Mouse (Mus musculus) testis, adult 2 months (tissue): ENCODE data around the gene March7.

Source experiments
- CTCF ChIP-seq: fragments of 200-500 bp; IDR thresholded peaks from 2 replicates; pipeline ENCODE4 v1.5.1; 2012; ENCODE audit warnings: low read depth, mild to moderate bottlenecking, inconsistent platforms, low read length, moderate library complexity; ENCODE audit not compliant: control insufficient read depth, insufficient read depth, insufficient replicate concordance
- POLR2A ChIP-seq: fragments of 200-500 bp; IDR thresholded peaks from 2 replicates; pipeline ENCODE4 v1.6.1; 2012; ENCODE audit warnings: low read depth, mild to moderate bottlenecking, inconsistent platforms, low read length, moderate library complexity; ENCODE audit not compliant: control insufficient read depth

DNA sequence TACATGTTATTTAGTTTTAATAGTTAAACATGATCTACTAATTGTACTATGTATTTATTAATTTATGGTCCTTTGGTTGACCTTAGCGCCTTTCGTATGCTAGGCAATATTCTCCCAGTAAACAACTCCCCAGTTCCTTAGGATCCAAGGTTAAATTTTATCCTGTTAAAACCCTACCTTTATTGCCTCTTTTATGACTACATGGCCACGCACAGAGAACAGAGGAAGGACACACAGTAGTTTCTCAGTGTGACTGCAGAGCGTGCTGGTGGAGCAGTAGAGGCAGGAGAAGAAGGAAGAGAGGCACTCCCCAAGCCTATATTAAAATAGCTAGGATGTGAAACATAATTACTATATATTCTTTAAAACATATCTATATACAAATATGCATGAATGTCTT is 6.0 kb upstream of the March7 start:
- TF ChIP-seq CTCF, result no peak
- TF ChIP-seq POLR2A, result no peak
